Mouse (Mus musculus): ENCODE measurements around the gene 1600012H06Rik. TPM values are rescaled to one million over a fixed set of nuclear protein-coding genes. Genes with fewer than 3 reads are reported as not detected.

The 1600012H06Rik gene
- total RNA-seq, 1 experiment, result 29.7 TPM

- H3K9me3 ChIP-seq (ENCODE audit: control insufficient read depth, insufficient read depth, low read depth, low read length), result no peaks in the 10 kb centered on the region
- TF ChIP-seq HCFC1 (IDR thresholded peaks at IDR 0.05; ENCODE audit: borderline replicate concordance, insufficient read depth, low read length) (no peak), ZNF384 (IDR thresholded peaks at IDR 0.05; ENCODE audit: low read depth, low read length) (no peak), CHD2 (IDR thresholded peaks at IDR 0.05; ENCODE audit: low read depth, low read length) (no peak), MAFK (IDR thresholded peaks at IDR 0.05; ENCODE audit: insufficient read depth, low read depth, low read length) (no peak), ZC3H11A (IDR thresholded peaks at IDR 0.05; ENCODE audit: borderline replicate concordance, low read depth, low read length) (no peak)
- H3K27ac ChIP-seq (ENCODE audit: insufficient read depth, low read depth, low read length, poor library complexity, severe bottlenecking), result no peak overlapping the region
- no peak overlapping the region for H3K9ac ChIP-seq (ENCODE audit: insufficient read depth, low read depth, low read length, poor library complexity, severe bottlenecking)
- no peak for DNase-seq (ENCODE audit: low read depth, low spot score)
- no peak overlapping the region for H3K4me3 ChIP-seq (ENCODE audit: insufficient read depth in 1 of 2, low read depth in 1 of 2, low read length in 2 of 2, poor library complexity in 1 of 2, severe bottlenecking in 1 of 2)
- in situ Hi-C loops (cut with MboI; ENCODE audit: low sequenced_read_pairs in 2 of 2, unreplicated experiment in 2 of 2), result loop anchor here (10.0 kb wide), 3 partner anchors 359 to 669 kb away; no protein-coding TSS in a partner anchor
- H3K36me3 ChIP-seq (ENCODE audit: control insufficient read depth, insufficient read depth, low read length, poor library complexity, severe bottlenecking), result no peaks in the 10 kb centered on the region
- no peaks in the 10 kb centered on the region for H3K4me1 ChIP-seq (ENCODE audit: control insufficient read depth in 2 of 2, insufficient read depth in 2 of 2, low read length in 2 of 2, poor library complexity in 1 of 2)
These were observed 38.8 kb upstream of the 1600012H06Rik start for GRCm38 (mm10) chr17:14904206-14904605.

- Histone ChIP-seq H3K4me1 (ENCODE audit: control insufficient read depth in 2 of 2, insufficient read depth in 2 of 2, low read length in 2 of 2, poor library complexity in 1 of 2) (no peaks in the 10 kb centered on the region), H3K36me3 (ENCODE audit: control insufficient read depth, insufficient read depth, low read length, poor library complexity, severe bottlenecking) (no peaks in the 10 kb centered on the region), H3K9me3 (ENCODE audit: control insufficient read depth, insufficient read depth, low read depth, low read length) (no peaks in the 10 kb centered on the region), H3K9ac (ENCODE audit: insufficient read depth, low read depth, low read length, poor library complexity, severe bottlenecking) (no peak overlapping the region), H3K27ac (ENCODE audit: insufficient read depth, low read depth, low read length, poor library complexity, severe bottlenecking) (no peak overlapping the region), H3K4me3 (ENCODE audit: insufficient read depth in 1 of 2, low read depth in 1 of 2, low read length in 2 of 2, poor library complexity in 1 of 2, severe bottlenecking in 1 of 2) (no peak overlapping the region)
- peak; percentile 61 for DNase-seq (ENCODE audit: low read depth, low spot score)
- no peak for TF ChIP-seq HCFC1 (IDR thresholded peaks at IDR 0.05; ENCODE audit: borderline replicate concordance, insufficient read depth, low read length)
- peak; percentile 56; the same call in 1 of the 2 replicates for TF ChIP-seq ZNF384 (IDR thresholded peaks at IDR 0.05; ENCODE audit: low read depth, low read length)
- peak; percentile 98 for TF ChIP-seq ZC3H11A (IDR thresholded peaks at IDR 0.05; ENCODE audit: borderline replicate concordance, low read depth, low read length)
- in situ Hi-C loops (cut with MboI; ENCODE audit: low sequenced_read_pairs in 2 of 2, unreplicated experiment in 2 of 2), result loop anchor here (10.0 kb wide), 3 partner anchors 360 to 670 kb away; no protein-coding TSS in a partner anchor
These were observed 38.2 kb upstream of the 1600012H06Rik start for GRCm38 (mm10) chr17:14904637-14905265.

GRCm38 (mm10) chr17:14906611-14907010 lies 36.4 kb upstream of the 1600012H06Rik start:
- Histone ChIP-seq H3K4me1 (ENCODE audit: control insufficient read depth in 2 of 2, insufficient read depth in 2 of 2, low read length in 2 of 2, poor library complexity in 1 of 2) (no peaks in the 10 kb centered on the region), H3K9ac (ENCODE audit: insufficient read depth, low read depth, low read length, poor library complexity, severe bottlenecking) (no peak overlapping the region), H3K27ac (ENCODE audit: insufficient read depth, low read depth, low read length, poor library complexity, severe bottlenecking) (no peak overlapping the region), H3K9me3 (ENCODE audit: control insufficient read depth, insufficient read depth, low read depth, low read length) (no peaks in the 10 kb centered on the region), H3K4me3 (ENCODE audit: insufficient read depth in 1 of 2, low read depth in 1 of 2, low read length in 2 of 2, poor library complexity in 1 of 2, severe bottlenecking in 1 of 2) (no peak overlapping the region), H3K36me3 (ENCODE audit: control insufficient read depth, insufficient read depth, low read length, poor library complexity, severe bottlenecking) (no peaks in the 10 kb centered on the region)
- TF ChIP-seq ZC3H11A (IDR thresholded peaks at IDR 0.05; ENCODE audit: borderline replicate concordance, low read depth, low read length) (no peak), ZNF384 (IDR thresholded peaks at IDR 0.05; ENCODE audit: low read depth, low read length) (no peak), CHD2 (IDR thresholded peaks at IDR 0.05; ENCODE audit: low read depth, low read length) (no peak), MAFK (IDR thresholded peaks at IDR 0.05; ENCODE audit: insufficient read depth, low read depth, low read length) (no peak), HCFC1 (IDR thresholded peaks at IDR 0.05; ENCODE audit: borderline replicate concordance, insufficient read depth, low read length) (no peak)
- no peak for DNase-seq (ENCODE audit: low read depth, low spot score)
- in situ Hi-C loops (cut with MboI; ENCODE audit: low sequenced_read_pairs in 2 of 2, unreplicated experiment in 2 of 2), result loop anchor here (10.0 kb wide), 3 partner anchors 362 to 672 kb away; no protein-coding TSS in a partner anchor

GRCm38 (mm10) chr17:14907136-14907535 lies 35.8 kb upstream of the 1600012H06Rik start:
- Histone ChIP-seq H3K4me1 (ENCODE audit: control insufficient read depth in 2 of 2, insufficient read depth in 2 of 2, low read length in 2 of 2, poor library complexity in 1 of 2) (no peaks in the 10 kb centered on the region), H3K9me3 (ENCODE audit: control insufficient read depth, insufficient read depth, low read depth, low read length) (no peaks in the 10 kb centered on the region), H3K36me3 (ENCODE audit: control insufficient read depth, insufficient read depth, low read length, poor library complexity, severe bottlenecking) (no peaks in the 10 kb centered on the region), H3K27ac (ENCODE audit: insufficient read depth, low read depth, low read length, poor library complexity, severe bottlenecking) (no peak overlapping the region), H3K9ac (ENCODE audit: insufficient read depth, low read depth, low read length, poor library complexity, severe bottlenecking) (no peak overlapping the region), H3K4me3 (ENCODE audit: insufficient read depth in 1 of 2, low read depth in 1 of 2, low read length in 2 of 2, poor library complexity in 1 of 2, severe bottlenecking in 1 of 2) (no peak overlapping the region)
- TF ChIP-seq MAFK (IDR thresholded peaks at IDR 0.05; ENCODE audit: insufficient read depth, low read depth, low read length), result no peak
- no peak for TF ChIP-seq ZC3H11A (IDR thresholded peaks at IDR 0.05; ENCODE audit: borderline replicate concordance, low read depth, low read length)
- TF ChIP-seq HCFC1 (IDR thresholded peaks at IDR 0.05; ENCODE audit: borderline replicate concordance, insufficient read depth, low read length), result no peak
- no peak for TF ChIP-seq ZNF384 (IDR thresholded peaks at IDR 0.05; ENCODE audit: low read depth, low read length)
- TF ChIP-seq CHD2 (IDR thresholded peaks at IDR 0.05; ENCODE audit: low read depth, low read length), result no peak
- in situ Hi-C loops (cut with MboI; ENCODE audit: low sequenced_read_pairs in 2 of 2, unreplicated experiment in 2 of 2), result loop anchor here (10.0 kb wide), 3 partner anchors 362 to 672 kb away; no protein-coding TSS in a partner anchor
- no peak for DNase-seq (ENCODE audit: low read depth, low spot score)

Data from ES-E14 (cell line).